8 mouse cellular contexts compared by ENCODE assay signal in genomic region chr2:26314281-26315071, GRCm38 (mm10). TPM values are rescaled to one million over a fixed set of nuclear protein-coding genes. Genes with fewer than 3 reads are reported as not detected.
DNase-seq lines count a peak whose midpoint lies in the region; ATAC-seq lines count a peak whose summit lies in the region.
"Had no signal": no experiment of that assay in that cellular context is flagged by ENCODE, and none has a peak within 500 bp of the region (broad histone marks: within the 10 kb centered on the region; RNA-seq: fewer than 3 reads in every experiment).

No protein-coding gene starts in this region.

- no peaks in the 10 kb centered on the region for H3K36me3 ChIP-seq in heart, embryonic 16.5 days (ENCODE audit: control insufficient read depth, insufficient read depth)
- H3K36me3 ChIP-seq in midbrain, embryonic 10.5 days: peaks cover 17% of the 10 kb centered on the region

- ATAC-seq in heart, embryonic 16.5 days (replicated peaks; ENCODE audit: extremely low read depth, insufficient read depth, low FRiP score): no peak

- H3K4me3 ChIP-seq in heart, embryonic 16.5 days (ENCODE audit: low read length): peak overlapping the region; percentile 91
- H3K4me3 ChIP-seq in midbrain, embryonic 10.5 days: peak overlapping the region; percentile 93

- no peaks in the 10 kb centered on the region for H3K9me3 ChIP-seq in heart, embryonic 16.5 days (replicated peaks; ENCODE audit: control insufficient read depth, low read length)
- no peaks in the 10 kb centered on the region for H3K9me3 ChIP-seq in midbrain, embryonic 10.5 days (replicated peaks)

- peak overlapping the region; percentile 95 for H3K27ac ChIP-seq in heart, embryonic 16.5 days (ENCODE audit: low read length)
- peak overlapping the region; percentile 98 for H3K27ac ChIP-seq in midbrain, embryonic 10.5 days (replicated peaks)

- DNase-seq in cerebellum, adult 8-10 months: peak; percentile 83
- peak; percentile 86 for DNase-seq in fibroblast of lung, adult 2 months (ENCODE audit: low read depth)
- DNase-seq in kidney, postnatal 25 days: peak; percentile 43 to 80
- DNase-seq in midbrain, embryonic 10.5 days (ENCODE audit: low spot score): peak; percentile 54
- peak; percentile 51 to 64 for DNase-seq in urinary bladder, postnatal 36 days (ENCODE audit: low spot score in 2 of 2)
- no peak for DNase-seq in layer of hippocampus, postnatal 36 days

- WGBS in heart, embryonic 16.5 days: 47% methylated on average over 13 of the region's 13 CpGs
- 67% methylated on average over 13 of the region's 13 CpGs for WGBS in midbrain, embryonic 10.5 days

- H3K9ac ChIP-seq in heart, embryonic 16.5 days (ENCODE audit: low read length): peak overlapping the region; percentile 96; the same call in 1 of the 2 replicates

- peaks cover 46% of the 10 kb centered on the region for H3K4me1 ChIP-seq in heart, embryonic 16.5 days (ENCODE audit: control insufficient read depth, insufficient read depth, low read length)
- H3K4me1 ChIP-seq in midbrain, embryonic 10.5 days: peaks cover 70% of the 10 kb centered on the region

- H3K27me3 ChIP-seq in heart, embryonic 16.5 days (ENCODE audit: control insufficient read depth, insufficient read depth, low read length): no peaks in the 10 kb centered on the region
- H3K27me3 ChIP-seq in midbrain, embryonic 10.5 days (ENCODE audit: low read depth, poor library complexity, severe bottlenecking): no peaks in the 10 kb centered on the region

- H3K4me2 ChIP-seq in heart, embryonic 16.5 days (ENCODE audit: low read depth, low read length): peak overlapping the region; percentile 77

RNA-seq across cellular contexts. Expression of gene Gpsm1, which starts 0.8 kb away (rescaled TPM):
- 102 and 104 TPM in 2 replicates for polyA plus RNA-seq in heart, embryonic 16.5 days (2015; fragmentation: Nextera tagmentation; extraction: Ambion mirVana)
- 87.6 and 103 TPM in 2 replicates for polyA plus RNA-seq in midbrain, embryonic 10.5 days (2016; fragmentation: Nextera tagmentation; extraction: Ambion mirVana)
- 10 to 100 TPM; 34.5 to 41.8 TPM for total RNA-seq in layer of hippocampus, postnatal 36 days (2021)

RNA-seq across cellular contexts. Expression of gene Ccdc187, which starts 20.1 kb away (rescaled TPM):
- 0.10 and 0.13 TPM in 2 replicates for polyA plus RNA-seq in heart, embryonic 16.5 days (2015; fragmentation: Nextera tagmentation; extraction: Ambion mirVana)
- polyA plus RNA-seq in midbrain, embryonic 10.5 days (2016; fragmentation: Nextera tagmentation; extraction: Ambion mirVana): 0.02 and 0.07 TPM in 2 replicates
- total RNA-seq in layer of hippocampus, postnatal 36 days (2021): under 1 TPM; 0.65 to 0.71 TPM
- polyA plus RNA-seq: spleen, adult 2 months had no signal

RNA-seq across cellular contexts. Expression of gene Dnlz, which starts 37.4 kb away (rescaled TPM):
- polyA plus RNA-seq in heart, embryonic 16.5 days (2015; fragmentation: Nextera tagmentation; extraction: Ambion mirVana): 23.1 and 24.9 TPM in 2 replicates
- polyA plus RNA-seq in midbrain, embryonic 10.5 days (2016; fragmentation: Nextera tagmentation; extraction: Ambion mirVana): 35.1 and 39.2 TPM in 2 replicates
- total RNA-seq in layer of hippocampus, postnatal 36 days (2021): 10 to 100 TPM; 25.7 to 26.5 TPM

RNA-seq across cellular contexts. Expression of gene Card9, which starts 46.2 kb away (rescaled TPM):
- polyA plus RNA-seq in heart, embryonic 16.5 days (2015; fragmentation: Nextera tagmentation; extraction: Ambion mirVana): 1.0 and 1.2 TPM in 2 replicates
- polyA plus RNA-seq in midbrain, embryonic 10.5 days (2016; fragmentation: Nextera tagmentation; extraction: Ambion mirVana): 0.77 and 1.9 TPM in 2 replicates
- total RNA-seq in layer of hippocampus, postnatal 36 days (2021): 1 to 10 TPM; 1.6 to 2.1 TPM

Comparison
In these comparisons a context has a peak if more than half of its experiments do, and no peak if none do; other contexts are left out.
1. DNase-seq: peak in cerebellum, adult 8-10 months (single experiment), fibroblast of lung, adult 2 months (single experiment), kidney, postnatal 25 days (2 of 2), midbrain, embryonic 10.5 days (single experiment) and urinary bladder, postnatal 36 days (2 of 2); none in layer of hippocampus, postnatal 36 days (0 of 2).